Mouse (Mus musculus): Measurements from ENCODE around the gene Edn1. TPM values are rescaled to one million over a fixed set of nuclear protein-coding genes. Genes with fewer than 3 reads are reported as not detected.

Edn1 gene
- polyA plus RNA-seq, 1 experiment from 2014 or later: 4.1 TPM

GRCm38 (mm10) chr13:42315628-42316027 lies 14.4 kb downstream of the Edn1 start:
- no peak for TF ChIP-seq CTCF (IDR thresholded peaks at IDR 0.05; ENCODE audit: low read depth)

GRCm38 (mm10) chr13:42317808-42318207 lies 16.5 kb downstream of the Edn1 start:
- Histone ChIP-seq H3K4me1 (ENCODE audit: insufficient read depth) (no peaks in the 10 kb centered on the region), H3K9me3 (ENCODE audit: low read depth, low read length) (no peaks in the 10 kb centered on the region), H3K4me3 (ENCODE audit: low read depth, low read length) (no peak overlapping the region), H3K4me2 (no peak overlapping the region), H3K27me3 (ENCODE audit: insufficient read depth, low read length) (no peaks in the 10 kb centered on the region), H3K27ac (ENCODE audit: low read depth) (no peak overlapping the region), H3K9ac (no peak overlapping the region), H3K36me3 (ENCODE audit: insufficient read depth) (no peaks in the 10 kb centered on the region)
- WGBS: 87% methylated on average over 4 of the region's 4 CpGs
- ATAC-seq (ENCODE audit: insufficient read depth) (no peak), DNase-seq (no peak)
- TF ChIP-seq CTCF (IDR thresholded peaks at IDR 0.05; ENCODE audit: low read depth): no peak

More at GRCm38 (mm10) chr13:42315628-42316027, 14.4 kb downstream of the Edn1 start:
- no peaks in the 10 kb centered on the region for H3K36me3 ChIP-seq (ENCODE audit: insufficient read depth)
- no peaks in the 10 kb centered on the region for H3K4me1 ChIP-seq (ENCODE audit: insufficient read depth)
- no peaks in the 10 kb centered on the region for H3K27me3 ChIP-seq (ENCODE audit: insufficient read depth, low read length)
- no peak overlapping the region for H3K4me3 ChIP-seq (ENCODE audit: low read depth, low read length)
- DNase-seq: no peak
- ATAC-seq (ENCODE audit: insufficient read depth): no peak
- H3K27ac ChIP-seq (ENCODE audit: low read depth): no peak overlapping the region
- H3K9me3 ChIP-seq (ENCODE audit: low read depth, low read length): no peaks in the 10 kb centered on the region
- no peak overlapping the region for H3K4me2 ChIP-seq
- WGBS: 55% methylated on average over 1 of the region's 1 CpGs
- H3K9ac ChIP-seq: no peak overlapping the region

- Histone ChIP-seq H3K36me3 (ENCODE audit: insufficient read depth) (no peaks in the 10 kb centered on the region), H3K9ac (no peak overlapping the region), H3K4me3 (ENCODE audit: low read depth, low read length) (no peak overlapping the region), H3K4me2 (no peak overlapping the region), H3K9me3 (ENCODE audit: low read depth, low read length) (no peaks in the 10 kb centered on the region), H3K27me3 (ENCODE audit: insufficient read depth, low read length) (no peaks in the 10 kb centered on the region), H3K27ac (ENCODE audit: low read depth) (no peak overlapping the region), H3K4me1 (ENCODE audit: insufficient read depth) (no peaks in the 10 kb centered on the region)
- ATAC-seq (ENCODE audit: insufficient read depth) (no peak), DNase-seq (no peak)
- TF ChIP-seq CTCF (IDR thresholded peaks at IDR 0.05; ENCODE audit: low read depth): no peak
- 50% methylated on average over 2 of the region's 2 CpGs for WGBS
These were observed 27.3 kb downstream of the Edn1 start for GRCm38 (mm10) chr13:42328576-42328975.

GRCm38 (mm10) chr13:42331104-42331503 lies 29.8 kb downstream of the Edn1 start:
- no peak for ATAC-seq (ENCODE audit: insufficient read depth)
- WGBS: 91% methylated on average over 2 of the region's 2 CpGs

GRCm38 (mm10) chr13:42334981-42335380 lies 33.7 kb downstream of the Edn1 start:
- Histone ChIP-seq H3K9ac (no peak overlapping the region), H3K36me3 (ENCODE audit: insufficient read depth) (no peaks in the 10 kb centered on the region), H3K4me1 (ENCODE audit: insufficient read depth) (0 out of 2 replicates have a peak, but pooled peaks cover 2% of the 10 kb centered on the region), H3K4me3 (ENCODE audit: low read depth, low read length) (no peak overlapping the region), H3K27ac (ENCODE audit: low read depth) (no peak overlapping the region), H3K4me2 (no peak overlapping the region), H3K27me3 (ENCODE audit: insufficient read depth, low read length) (no peaks in the 10 kb centered on the region), H3K9me3 (ENCODE audit: low read depth, low read length) (no peaks in the 10 kb centered on the region)
- no peak for ATAC-seq (ENCODE audit: insufficient read depth)
- no peak for TF ChIP-seq CTCF (IDR thresholded peaks at IDR 0.05; ENCODE audit: low read depth)
- no peak for DNase-seq
- 79% methylated on average over 3 of the region's 3 CpGs for WGBS

More at GRCm38 (mm10) chr13:42331104-42331503, 29.8 kb downstream of the Edn1 start:
- no peak for DNase-seq
- H3K27me3 ChIP-seq (ENCODE audit: insufficient read depth, low read length): no peaks in the 10 kb centered on the region
- no peaks in the 10 kb centered on the region for H3K4me1 ChIP-seq (ENCODE audit: insufficient read depth)
- no peaks in the 10 kb centered on the region for H3K36me3 ChIP-seq (ENCODE audit: insufficient read depth)
- TF ChIP-seq CTCF (IDR thresholded peaks at IDR 0.05; ENCODE audit: low read depth): no peak
- no peak overlapping the region for H3K9ac ChIP-seq
- no peak overlapping the region for H3K4me2 ChIP-seq
- no peak overlapping the region for H3K27ac ChIP-seq (ENCODE audit: low read depth)
- H3K4me3 ChIP-seq (ENCODE audit: low read depth, low read length): no peak overlapping the region
- no peaks in the 10 kb centered on the region for H3K9me3 ChIP-seq (ENCODE audit: low read depth, low read length)

GRCm38 (mm10) chr13:42336414-42336813 lies 35.1 kb downstream of the Edn1 start:
- H3K27me3 ChIP-seq (ENCODE audit: insufficient read depth, low read length): no peaks in the 10 kb centered on the region
- H3K4me3 ChIP-seq (ENCODE audit: low read depth, low read length): no peak overlapping the region
- H3K9me3 ChIP-seq (ENCODE audit: low read depth, low read length): no peaks in the 10 kb centered on the region
- H3K27ac ChIP-seq (ENCODE audit: low read depth): no peak overlapping the region
- no peak for TF ChIP-seq CTCF (IDR thresholded peaks at IDR 0.05; ENCODE audit: low read depth)
- no peaks in the 10 kb centered on the region for H3K36me3 ChIP-seq (ENCODE audit: insufficient read depth)
- no peak overlapping the region for H3K9ac ChIP-seq
- DNase-seq: no peak
- 12% methylated on average over 4 of the region's 4 CpGs for WGBS
- 0 out of 2 replicates have a peak, but pooled peaks cover 2% of the 10 kb centered on the region for H3K4me1 ChIP-seq (ENCODE audit: insufficient read depth)
- ATAC-seq (ENCODE audit: insufficient read depth): no peak
- no peak overlapping the region for H3K4me2 ChIP-seq

GRCm38 (mm10) chr13:42337072-42337471 lies 35.8 kb downstream of the Edn1 start:
- Histone ChIP-seq H3K27ac (ENCODE audit: low read depth) (no peak overlapping the region), H3K9ac (no peak overlapping the region), H3K4me1 (ENCODE audit: insufficient read depth) (0 out of 2 replicates have a peak, but pooled peaks cover 2% of the 10 kb centered on the region), H3K36me3 (ENCODE audit: insufficient read depth) (no peaks in the 10 kb centered on the region), H3K27me3 (ENCODE audit: insufficient read depth, low read length) (no peaks in the 10 kb centered on the region), H3K4me3 (ENCODE audit: low read depth, low read length) (no peak overlapping the region), H3K9me3 (ENCODE audit: low read depth, low read length) (no peaks in the 10 kb centered on the region), H3K4me2 (no peak overlapping the region)
- no peak for DNase-seq
- TF ChIP-seq CTCF (IDR thresholded peaks at IDR 0.05; ENCODE audit: low read depth): no peak
- WGBS: 65% methylated on average over 2 of the region's 2 CpGs
- no peak for ATAC-seq (ENCODE audit: insufficient read depth)

- WGBS: 58% methylated on average over 2 of the region's 2 CpGs
- H3K4me1 ChIP-seq (ENCODE audit: insufficient read depth): 0 out of 2 replicates have a peak, but pooled peaks cover 2% of the 10 kb centered on the region
- H3K9ac ChIP-seq: no peak overlapping the region
- H3K4me3 ChIP-seq (ENCODE audit: low read depth, low read length): no peak overlapping the region
- H3K9me3 ChIP-seq (ENCODE audit: low read depth, low read length): no peaks in the 10 kb centered on the region
- H3K4me2 ChIP-seq: no peak overlapping the region
- TF ChIP-seq CTCF (IDR thresholded peaks at IDR 0.05; ENCODE audit: low read depth): no peak
- H3K27me3 ChIP-seq (ENCODE audit: insufficient read depth, low read length): no peaks in the 10 kb centered on the region
- no peak for DNase-seq
- no peak overlapping the region for H3K27ac ChIP-seq (ENCODE audit: low read depth)
- H3K36me3 ChIP-seq (ENCODE audit: insufficient read depth): no peaks in the 10 kb centered on the region
- no peak for ATAC-seq (ENCODE audit: insufficient read depth)
These were observed 38.2 kb downstream of the Edn1 start for GRCm38 (mm10) chr13:42339466-42339865.

Measured in lung, embryonic 14.5 days (tissue).